Mouse (Mus musculus) A20 (cell line): ENCODE data around the gene Dusp27.

ENCODE experiments used
- DNase-seq: peaks from one replicate; pipeline ENCODE4 v3.0.0-alpha.2; 2011; ENCODE audit warnings: low read depth, low spot score

The Dusp27 gene

GRCm38 (mm10) chr1:166102920-166103608 is 24.7 kb downstream of the Dusp27 start:
- peak; percentile 52 for DNase-seq

GRCm38 (mm10) chr1:166098120-166098519 is 29.6 kb downstream of the Dusp27 start:
- DNase-seq = no peak

GRCm38 (mm10) chr1:166094462-166094861 is 33.3 kb downstream of the Dusp27 start:
- DNase-seq = peak; percentile 12

DNA sequence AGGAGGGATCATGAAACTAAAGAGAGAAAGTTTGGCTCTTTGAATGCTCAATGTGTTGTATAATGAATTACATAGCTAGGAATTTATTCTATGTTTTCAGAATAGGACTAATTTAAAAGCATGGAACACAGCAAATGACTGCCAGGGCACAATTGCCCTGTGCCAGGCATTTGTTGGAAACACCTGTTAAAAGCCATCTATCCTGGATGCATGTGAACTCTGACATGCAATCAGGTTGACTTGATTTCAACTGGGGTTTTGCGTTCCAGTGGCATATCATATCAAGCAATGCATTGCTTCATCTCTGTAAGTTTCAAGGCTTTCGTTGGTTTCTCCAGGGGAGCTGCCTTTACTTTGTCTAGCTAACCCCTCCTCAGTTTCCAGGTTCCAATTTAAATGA is 37.4 kb downstream of the Dusp27 start:
- DNase-seq = no peak

- no peak for DNase-seq
Measured at GRCm38 (mm10) chr1:166089739-166090138, 38.0 kb downstream of the Dusp27 start.

- no peak for DNase-seq
Measured at GRCm38 (mm10) chr1:166089337-166089736, 38.4 kb downstream of the Dusp27 start.

DNA sequence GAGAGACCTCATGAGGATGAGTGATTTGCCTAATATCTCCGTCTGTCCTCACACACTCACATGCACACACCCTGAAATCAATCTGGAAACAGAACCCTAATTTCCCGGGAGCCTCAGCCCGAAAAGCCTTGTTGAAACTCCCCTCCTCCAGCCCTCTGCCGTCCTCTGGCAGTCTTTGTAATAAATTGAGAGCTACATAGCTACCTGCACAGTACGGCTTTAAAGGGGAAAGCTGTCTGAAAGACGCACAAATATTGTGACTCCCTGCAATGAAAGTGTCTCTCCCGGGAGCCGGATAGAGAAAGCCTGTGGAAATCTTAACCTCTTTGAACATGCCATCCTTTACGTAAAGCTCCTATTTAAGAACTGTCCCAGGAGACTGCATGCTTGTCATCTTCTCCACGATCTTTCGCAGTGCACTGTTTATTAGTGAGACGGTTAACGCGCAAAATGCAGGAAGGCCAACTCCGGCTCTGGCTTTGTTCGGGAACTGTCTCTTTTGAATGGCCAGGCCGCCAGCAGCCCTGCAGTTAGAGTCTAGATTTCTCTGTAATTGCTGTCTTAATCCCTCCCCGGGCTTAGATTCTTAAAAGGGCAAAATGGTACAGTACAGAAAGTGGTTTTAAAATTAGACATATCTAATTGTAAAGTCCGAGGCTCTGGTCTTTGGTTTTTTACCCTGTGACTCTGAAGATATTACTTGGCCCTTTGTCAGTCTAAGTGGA is 39.1 kb downstream of the Dusp27 start:
- DNase-seq = no peak

DNA sequence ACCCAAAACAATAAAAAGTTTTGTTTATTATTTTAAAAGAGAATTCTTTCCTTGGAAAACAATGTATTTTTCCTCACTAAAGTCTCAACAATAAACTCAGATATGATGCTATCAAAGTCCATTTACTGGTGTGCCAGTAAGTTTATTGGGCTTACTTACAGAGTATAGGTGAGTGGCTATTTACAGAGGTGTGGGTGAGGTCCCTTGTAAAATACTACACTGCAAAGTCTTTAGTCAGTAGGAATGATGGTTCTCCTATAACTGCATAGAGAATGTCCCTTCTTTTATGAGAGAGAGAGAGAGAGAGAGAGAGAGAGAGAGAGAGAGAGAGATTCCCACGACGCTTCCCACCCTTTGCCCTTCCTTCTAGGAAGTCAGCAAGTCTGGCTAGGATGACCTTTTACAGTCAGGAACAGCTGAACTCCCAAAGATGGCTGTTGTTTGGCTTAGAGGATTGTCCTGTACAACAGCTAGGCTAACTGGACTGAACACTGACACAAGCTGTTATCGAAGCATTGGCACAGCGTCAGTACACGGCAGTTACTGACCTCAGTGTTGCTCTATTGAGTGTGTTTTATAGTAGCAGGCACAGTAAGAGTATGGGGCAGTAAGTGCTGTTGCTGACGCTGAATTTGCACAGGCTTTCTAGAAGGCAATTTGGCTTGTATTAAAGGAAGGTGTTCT is 50.5 kb downstream of the Dusp27 start:
- DNase-seq = no peak

DNA sequence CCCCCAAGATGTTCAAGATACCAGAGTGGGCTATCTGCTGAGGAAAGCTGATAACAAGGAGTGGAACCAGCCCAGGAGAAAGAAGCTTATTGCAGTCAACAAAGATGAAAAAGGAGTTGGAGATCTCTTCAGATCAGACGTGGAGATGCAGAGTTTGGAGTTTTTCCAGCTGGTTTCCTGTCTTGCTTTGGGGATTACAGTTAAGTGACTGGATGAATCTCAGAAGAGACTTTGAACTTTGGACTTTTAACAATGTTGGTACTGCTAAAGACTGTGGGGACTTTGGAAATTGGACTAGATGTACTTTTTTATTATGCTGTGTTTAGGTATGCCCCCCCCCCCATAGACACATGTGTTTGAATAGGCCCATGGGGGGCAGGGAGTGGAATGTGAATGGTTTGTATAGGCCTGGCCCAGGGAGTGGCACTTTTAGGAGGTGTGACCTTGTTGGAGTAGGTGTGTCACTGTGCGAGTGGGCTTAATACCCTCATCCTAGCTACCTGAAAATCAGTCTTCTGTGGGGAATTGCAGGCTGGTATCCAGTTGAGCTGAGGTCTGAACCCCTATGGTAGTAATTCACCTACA is 59.8 kb downstream of the Dusp27 start:
- DNase-seq = no peak

GRCm38 (mm10) chr1:166063870-166064269 is 63.9 kb downstream of the Dusp27 start:
- DNase-seq = no peak

DNA sequence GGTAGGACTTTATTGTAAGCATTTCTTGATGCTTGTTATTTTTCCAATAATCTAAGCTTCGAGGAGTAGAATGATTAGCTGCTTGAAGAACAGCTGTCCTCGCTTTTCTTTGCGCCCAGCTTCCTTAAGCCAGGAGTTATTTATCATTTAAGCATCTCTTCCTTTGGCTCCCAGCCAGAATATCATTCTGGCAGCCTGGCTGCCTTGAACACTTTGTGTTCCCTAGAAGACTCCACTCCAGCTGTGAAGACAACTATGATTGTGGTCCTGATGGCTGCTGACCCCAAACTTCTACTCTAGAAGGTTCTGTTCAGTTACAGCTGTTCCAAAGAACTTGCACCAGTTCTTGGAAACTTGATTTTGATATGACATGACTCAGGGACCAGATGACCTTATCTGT is 66.2 kb downstream of the Dusp27 start:
- DNase-seq = no peak

DNA sequence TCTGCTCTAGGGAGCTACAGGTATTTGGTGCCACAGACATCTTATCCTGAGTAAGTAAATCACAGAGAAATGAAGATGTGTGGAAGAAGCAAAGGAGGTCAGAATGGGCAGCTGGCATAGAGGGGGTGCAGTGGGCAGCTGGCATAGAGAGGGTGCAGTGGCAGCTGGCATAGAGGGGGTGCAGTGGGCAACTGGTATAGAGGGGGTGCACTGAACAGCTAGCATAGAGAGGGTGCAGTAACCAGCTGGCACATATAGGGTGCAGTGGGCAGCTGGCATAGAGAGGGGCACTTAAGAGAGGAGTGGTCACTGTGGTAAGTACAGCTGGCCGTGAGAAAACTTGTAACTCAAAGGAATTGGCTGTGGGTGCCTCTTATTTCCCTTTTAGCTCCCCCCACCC is 67.3 kb downstream of the Dusp27 start:
- DNase-seq = no peak

- no peak for DNase-seq
Measured at GRCm38 (mm10) chr1:166056098-166056756, 71.5 kb downstream of the Dusp27 start.

GRCm38 (mm10) chr1:166053285-166053955 is 74.3 kb downstream of the Dusp27 start:
- DNase-seq = no peak

DNA sequence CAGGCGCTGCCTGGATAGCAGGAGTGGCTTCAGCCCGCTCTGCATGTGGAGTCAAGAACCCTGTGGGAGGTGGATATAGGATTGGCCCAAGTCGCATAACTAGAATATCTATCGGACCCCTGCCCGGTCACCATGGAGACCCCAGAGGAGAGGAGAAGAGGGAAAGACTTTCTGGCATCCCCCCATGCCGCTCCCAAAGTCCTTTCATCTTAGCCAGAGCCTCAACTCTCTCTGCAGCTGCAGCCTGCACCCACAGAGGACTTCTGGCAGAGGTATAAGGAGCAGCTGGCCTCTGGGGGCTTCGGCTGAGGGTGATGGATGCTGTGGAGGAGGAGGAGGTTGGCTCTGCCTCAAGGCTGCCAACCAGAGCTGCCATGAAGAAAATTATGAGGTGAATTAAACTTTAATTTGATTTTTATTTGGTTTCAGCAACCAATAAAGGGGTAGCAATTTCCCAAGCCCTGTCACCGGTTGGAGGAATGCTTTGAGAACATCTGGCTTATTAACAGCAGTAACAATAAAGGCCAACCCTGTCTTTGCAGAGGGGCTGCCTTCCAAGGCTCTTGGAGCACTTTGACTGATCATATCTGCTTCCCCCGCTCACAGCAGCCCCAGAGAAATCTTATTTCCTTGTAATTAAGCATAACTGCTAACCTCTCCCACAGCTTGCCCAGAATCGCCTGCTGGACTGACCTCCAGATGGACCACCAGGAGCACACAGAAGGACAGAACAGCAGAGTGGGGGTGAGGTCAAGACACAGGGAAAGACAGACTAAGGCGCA is 78.5 kb downstream of the Dusp27 start:
- DNase-seq = no peak

GRCm38 (mm10) chr1:166048230-166048911 is 79.4 kb downstream of the Dusp27 start:
- DNase-seq = peak; percentile 6
